Mouse (Mus musculus) lung, adult 2 months (tissue): ENCODE measurements around the gene 2310022A10Rik. TPM values are rescaled to one million over a fixed set of nuclear protein-coding genes. Genes with fewer than 3 reads are reported as not detected.
A peak's percentile ranks its signal among the peaks of the same experiment; 100 is the strongest.

Source experiments
- DNase-seq: peaks from one replicate; pipeline ENCODE4 v3.0.0; 2022
- H3K4me1 ChIP-seq: fragments of 200-500 bp; 2 replicates; pipeline ENCODE4 v1.6.1; 2011; ENCODE audit warnings: low read length; ENCODE audit not compliant: control insufficient read depth, insufficient read depth
- H3K4me3 ChIP-seq: fragments of 200-500 bp; replicated peaks from 2 replicates; pipeline ENCODE3; 2011; ENCODE audit warnings: low read depth, mild to moderate bottlenecking, control low read depth, low read length; ENCODE audit errors: extremely low read depth
- CTCF ChIP-seq: fragments of 200-500 bp; IDR thresholded peaks from 2 replicates; pipeline ENCODE4 v1.5.1; 2011; ENCODE audit warnings: mild to moderate bottlenecking, low read length, control low read depth; ENCODE audit not compliant: insufficient read depth
- POLR2A ChIP-seq: fragments of 200-500 bp; IDR thresholded peaks from 2 replicates; pipeline ENCODE4 v1.6.1; 2011; ENCODE audit warnings: low read depth, mild to moderate bottlenecking, control low read depth, low read length, borderline replicate concordance; ENCODE audit errors: extremely low read depth
- WGBS: fragments of 180-500 bp; shearing (Covaris S2); methylation state at CpG from one replicate; pipeline ENCODE4 v1.1.7; 2018; 5-methylcytosine and 5-hydroxymethylcytosine counted together
- polyA plus RNA-seq: library from polyadenylated mRNA; depleted of rRNA; stranded (reverse); fragments of >200 nt; gene quantifications from 2 replicates; pipeline ENCODE4 v1.2.3, GENCODE M21; 2012

Gene 2310022A10Rik
- polyA plus RNA-seq, 1 experiment = 28.5 TPM

GRCm38 (mm10) chr7:27560291-27560887 is 7.4 kb downstream of the 2310022A10Rik start:
- no peaks in the 10 kb centered on the region for H3K4me1 ChIP-seq
- TF ChIP-seq POLR2A = no peak
- no peak for TF ChIP-seq CTCF
- WGBS = 48% methylated on average over 8 of the region's 8 CpGs
- no peak overlapping the region for H3K4me3 ChIP-seq
- DNase-seq = no peak

GRCm38 (mm10) chr7:27560978-27561377 is 7.9 kb downstream of the 2310022A10Rik start:
- no peak for TF ChIP-seq POLR2A
- no peak for TF ChIP-seq CTCF
- no peak for DNase-seq
- WGBS = 63% methylated on average over 1 of the region's 1 CpGs
- H3K4me3 ChIP-seq = no peak overlapping the region
- no peaks in the 10 kb centered on the region for H3K4me1 ChIP-seq

- Histone ChIP-seq H3K4me3 (no peak overlapping the region), H3K4me1 (no peaks in the 10 kb centered on the region)
- no peak for DNase-seq
- TF ChIP-seq POLR2A = no peak
- no peak for TF ChIP-seq CTCF
- WGBS = 82% methylated on average over 5 of the region's 5 CpGs
Measured at GRCm38 (mm10) chr7:27569580-27570224, 16.7 kb downstream of the 2310022A10Rik start.

- H3K4me3 ChIP-seq = no peak overlapping the region
- no peak for DNase-seq
- no peaks in the 10 kb centered on the region for H3K4me1 ChIP-seq
- TF ChIP-seq POLR2A (no peak), CTCF (no peak)
- WGBS = 81% methylated on average over 4 of the region's 4 CpGs
Measured at GRCm38 (mm10) chr7:27572133-27572532, 19.1 kb downstream of the 2310022A10Rik start.

- 91% methylated on average over 14 of the region's 14 CpGs for WGBS
- no peak for TF ChIP-seq CTCF
- no peak for TF ChIP-seq POLR2A
- DNase-seq = no peak
- Histone ChIP-seq H3K4me1 (no peaks in the 10 kb centered on the region), H3K4me3 (no peak overlapping the region)
Measured at GRCm38 (mm10) chr7:27574124-27574880, 21.3 kb downstream of the 2310022A10Rik start.

GRCm38 (mm10) chr7:27576914-27577313 is 23.9 kb downstream of the 2310022A10Rik start:
- Histone ChIP-seq H3K4me3 (no peak overlapping the region), H3K4me1 (no peaks in the 10 kb centered on the region)
- no peak for TF ChIP-seq POLR2A
- peak; percentile 60 for TF ChIP-seq CTCF
- DNase-seq = peak; percentile 38
- 72% methylated on average over 6 of the region's 6 CpGs for WGBS

- TF ChIP-seq CTCF (no peak), POLR2A (no peak)
- 73% methylated on average over 6 of the region's 6 CpGs for WGBS
- DNase-seq = no peak
- H3K4me1 ChIP-seq = no peaks in the 10 kb centered on the region
- no peak overlapping the region for H3K4me3 ChIP-seq
Measured at GRCm38 (mm10) chr7:27577589-27577988, 24.6 kb downstream of the 2310022A10Rik start.

GRCm38 (mm10) chr7:27578465-27578864 is 25.4 kb downstream of the 2310022A10Rik start:
- Histone ChIP-seq H3K4me1 (no peaks in the 10 kb centered on the region), H3K4me3 (no peak overlapping the region)
- no peak for TF ChIP-seq POLR2A
- TF ChIP-seq CTCF = no peak
- 85% methylated on average over 7 of the region's 7 CpGs for WGBS
- no peak for DNase-seq

- Histone ChIP-seq H3K4me1 (no peaks in the 10 kb centered on the region), H3K4me3 (no peak overlapping the region)
- DNase-seq = no peak
- TF ChIP-seq CTCF (no peak), POLR2A (no peak)
- 90% methylated on average over 14 of the region's 14 CpGs for WGBS
Measured at GRCm38 (mm10) chr7:27580380-27581174, 27.5 kb downstream of the 2310022A10Rik start.
